Mouse (Mus musculus) spleen, postnatal 4 days (tissue): ENCODE data around the gene Olfr1462.

Experiments used
- DNase-seq, 2 experiments: peaks; one replicate each; pipeline ENCODE4 v3.0.0; 2022; ENCODE audit warnings: low spot score in 2 of 2

Olfr1462 gene

DNA sequence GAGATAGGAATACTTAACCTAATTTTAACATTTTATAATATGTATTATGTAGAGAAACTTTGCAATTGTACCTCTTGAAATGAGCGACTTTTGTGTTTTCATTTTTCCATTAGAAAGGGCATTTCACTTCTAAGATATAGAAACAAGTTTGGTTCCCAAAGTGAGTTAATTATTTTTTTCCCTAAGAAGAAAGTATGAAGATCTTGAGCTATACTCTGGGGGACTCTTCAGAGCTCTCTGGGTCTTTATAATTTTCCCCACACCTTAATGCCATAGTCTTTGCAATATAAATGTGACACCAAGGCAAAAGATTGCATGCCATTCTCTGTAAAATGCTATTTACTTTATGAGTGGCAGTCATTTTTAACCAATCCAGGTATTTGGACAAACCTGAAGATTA, at the start of gene Olfr1462:
Gene Olfr1462 (plus strand): TSS at position 301 of the 400 bp plus-strand sequence.
- DNase-seq: no peak

DNA sequence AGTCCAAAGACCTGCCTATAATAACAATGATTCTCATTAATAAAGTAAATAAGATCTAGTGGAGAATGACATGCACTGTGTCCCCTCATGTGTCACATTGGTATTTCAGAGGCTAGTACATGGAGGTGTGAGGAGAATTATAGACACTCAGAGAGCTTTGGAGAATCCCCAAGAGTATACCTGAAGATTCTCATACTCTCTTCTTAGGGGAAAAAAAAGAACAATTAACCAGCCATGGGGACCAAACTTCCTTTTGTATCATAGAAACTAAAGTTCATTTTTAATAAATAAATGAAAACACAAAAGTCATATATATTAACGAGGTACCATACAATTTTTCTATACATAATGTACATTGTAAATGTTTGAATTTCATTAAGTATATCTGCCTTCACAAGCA, 36.1 kb upstream of the Olfr1462 start, which contains the start of gene Olfr1459:
Gene Olfr1459 (minus strand): TSS at position 101 of the 400 bp plus-strand sequence.
- no peak for DNase-seq

DNA sequence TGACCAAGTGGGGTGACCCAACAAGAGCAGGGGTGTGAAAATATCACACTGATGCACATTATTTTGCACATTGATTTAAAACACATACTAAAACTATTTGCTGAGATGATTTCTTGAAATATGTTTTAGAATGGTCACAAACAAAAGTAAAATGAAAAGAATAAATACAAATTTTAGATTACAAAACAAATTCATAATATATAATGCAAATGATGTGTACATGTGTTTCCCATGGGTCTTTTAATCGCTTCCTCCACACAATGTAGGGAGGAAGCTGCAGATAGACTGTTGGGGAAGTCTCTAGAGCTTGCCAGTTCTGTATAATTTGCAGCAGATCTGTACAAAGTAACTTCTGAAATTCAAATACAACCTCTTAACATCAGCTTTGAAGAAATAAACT, 22.8 kb upstream of the Olfr1462 start, which contains the start of gene Olfr1461:
Gene Olfr1461 (plus strand): TSS at position 301 of the 400 bp plus-strand sequence.
- no peak for DNase-seq

DNA sequence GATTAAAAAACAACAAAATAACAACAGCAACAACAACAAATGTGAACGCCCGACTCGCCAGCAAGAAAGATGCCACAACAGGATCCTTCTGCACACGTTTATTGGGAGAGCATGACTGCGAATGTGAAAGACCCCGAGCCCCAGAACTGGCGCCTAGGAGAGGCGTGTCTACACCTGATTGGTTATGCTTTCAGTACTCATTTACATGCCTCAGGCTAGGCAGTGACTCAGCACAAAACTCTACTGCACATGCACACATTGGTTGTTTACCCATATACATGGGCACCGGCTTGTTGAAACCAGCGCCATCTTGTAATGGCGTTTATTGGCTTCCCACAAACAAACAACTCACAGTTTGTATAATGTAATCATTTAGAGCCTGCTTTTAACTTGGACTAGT, 36.1 kb downstream of the Olfr1462 start:
- DNase-seq: no peak

DNA sequence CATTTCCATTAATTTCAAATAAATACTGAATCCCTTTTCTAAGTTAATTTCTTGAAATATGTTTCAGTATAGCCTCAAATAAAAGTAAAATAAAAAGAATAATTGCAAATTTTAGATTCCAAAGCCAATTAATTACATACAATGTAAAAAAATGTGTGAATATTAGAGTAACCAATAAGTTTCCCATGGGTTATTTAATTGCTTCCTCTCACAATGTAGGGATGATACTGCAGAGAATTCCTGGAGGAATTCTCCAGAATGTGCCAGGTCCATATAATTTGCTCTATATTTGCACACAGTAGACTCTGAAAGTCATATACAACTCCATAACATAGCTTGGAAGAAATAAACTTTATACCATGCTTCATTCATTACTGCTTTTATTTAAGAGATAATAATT, 45.5 kb downstream of the Olfr1462 start, which contains the start of gene Olfr1463:
Gene Olfr1463 (plus strand): TSS at position 301 of the 400 bp plus-strand sequence.
- no peak for DNase-seq
